Mouse (Mus musculus): ENCODE results near the gene Erp27. TPM values are rescaled to one million over a fixed set of nuclear protein-coding genes. Genes with fewer than 3 reads are reported as not detected.

Gene Erp27
- polyA plus RNA-seq, 1 experiment from 2014 or later = 1.1 TPM

- no peak for TF ChIP-seq CTCF (IDR thresholded peaks at IDR 0.05; ENCODE audit: low read depth)
- H3K9me3 ChIP-seq (ENCODE audit: low read depth, low read length) = no peaks in the 10 kb centered on the region
- no peak overlapping the region for H3K9ac ChIP-seq
- no peaks in the 10 kb centered on the region for H3K27me3 ChIP-seq (ENCODE audit: insufficient read depth, low read length)
- no peaks in the 10 kb centered on the region for H3K36me3 ChIP-seq (ENCODE audit: insufficient read depth)
- WGBS = 55% methylated on average over 5 of the region's 5 CpGs
- ATAC-seq (ENCODE audit: insufficient read depth) = no peak
- no peak overlapping the region for H3K27ac ChIP-seq (ENCODE audit: low read depth)
- H3K4me3 ChIP-seq (ENCODE audit: low read depth, low read length) = no peak overlapping the region
- H3K4me1 ChIP-seq (ENCODE audit: insufficient read depth) = no peaks in the 10 kb centered on the region
- no peak for DNase-seq
- H3K4me2 ChIP-seq = no peak overlapping the region
These were observed 24.3 kb upstream of the Erp27 start for GRCm38 (mm10) chr6:136946241-136946640.

GRCm38 (mm10) chr6:136944511-136944910 is 22.5 kb upstream of the Erp27 start:
- ATAC-seq (ENCODE audit: insufficient read depth) (no peak), DNase-seq (no peak)
- Histone ChIP-seq H3K27me3 (ENCODE audit: insufficient read depth, low read length) (no peaks in the 10 kb centered on the region), H3K4me3 (ENCODE audit: low read depth, low read length) (no peak overlapping the region), H3K4me1 (ENCODE audit: insufficient read depth) (peaks cover 8% of the 10 kb centered on the region; the same call in 1 of the 2 replicates), H3K36me3 (ENCODE audit: insufficient read depth) (no peaks in the 10 kb centered on the region), H3K9ac (no peak overlapping the region), H3K27ac (ENCODE audit: low read depth) (no peak overlapping the region), H3K4me2 (no peak overlapping the region), H3K9me3 (ENCODE audit: low read depth, low read length) (no peaks in the 10 kb centered on the region)
- no peak for TF ChIP-seq CTCF (IDR thresholded peaks at IDR 0.05; ENCODE audit: low read depth)
- WGBS = 56% methylated on average over 8 of the region's 8 CpGs

- Histone ChIP-seq H3K27me3 (ENCODE audit: insufficient read depth, low read length) (no peaks in the 10 kb centered on the region), H3K4me1 (ENCODE audit: insufficient read depth) (peaks cover 8% of the 10 kb centered on the region; the same call in 1 of the 2 replicates), H3K4me3 (ENCODE audit: low read depth, low read length) (no peak overlapping the region), H3K9ac (no peak overlapping the region), H3K27ac (ENCODE audit: low read depth) (no peak overlapping the region), H3K36me3 (ENCODE audit: insufficient read depth) (no peaks in the 10 kb centered on the region), H3K9me3 (ENCODE audit: low read depth, low read length) (no peaks in the 10 kb centered on the region), H3K4me2 (no peak overlapping the region)
- no peak for DNase-seq
- TF ChIP-seq CTCF (IDR thresholded peaks at IDR 0.05; ENCODE audit: low read depth) = no peak
- ATAC-seq (ENCODE audit: insufficient read depth) = no peak
These were observed 21.4 kb upstream of the Erp27 start for GRCm38 (mm10) chr6:136943392-136943791.

GRCm38 (mm10) chr6:136942280-136942679 is 20.3 kb upstream of the Erp27 start:
- Histone ChIP-seq H3K4me3 (ENCODE audit: low read depth, low read length) (no peak overlapping the region), H3K4me1 (ENCODE audit: insufficient read depth) (peaks cover 8% of the 10 kb centered on the region; the same call in 1 of the 2 replicates), H3K27ac (ENCODE audit: low read depth) (no peak overlapping the region), H3K27me3 (ENCODE audit: insufficient read depth, low read length) (no peaks in the 10 kb centered on the region), H3K36me3 (ENCODE audit: insufficient read depth) (no peaks in the 10 kb centered on the region), H3K9me3 (ENCODE audit: low read depth, low read length) (no peaks in the 10 kb centered on the region), H3K4me2 (no peak overlapping the region), H3K9ac (no peak overlapping the region)
- no peak for DNase-seq
- 78% methylated on average over 9 of the region's 9 CpGs for WGBS
- TF ChIP-seq CTCF (IDR thresholded peaks at IDR 0.05; ENCODE audit: low read depth) = no peak
- no peak for ATAC-seq (ENCODE audit: insufficient read depth)

GRCm38 (mm10) chr6:136941051-136942021 is 19.4 kb upstream of the Erp27 start, which contains the start of gene Arhgdib:
Gene Arhgdib, minus strand, starts transcription at chr6:136941899.
- ATAC-seq (ENCODE audit: insufficient read depth) (peak; percentile 45; the same call in 1 of the 2 replicates), DNase-seq (peak; percentile 50)
- no peak for TF ChIP-seq CTCF (IDR thresholded peaks at IDR 0.05; ENCODE audit: low read depth)
- H3K27ac ChIP-seq (ENCODE audit: low read depth) = peak within 1 kb of the TSS; percentile 75
- H3K4me2 ChIP-seq = peak within 1 kb of the TSS; percentile 41
- no peaks in the 10 kb centered on the region for H3K9me3 ChIP-seq (ENCODE audit: low read depth, low read length)
- no peaks in the 10 kb centered on the region for H3K36me3 ChIP-seq (ENCODE audit: insufficient read depth)
- no peak within 1 kb of the TSS for H3K9ac ChIP-seq
- H3K27me3 ChIP-seq (ENCODE audit: insufficient read depth, low read length) = no peaks in the 10 kb centered on the region
- 18% methylated on average over 12 of the region's 12 CpGs for WGBS
- H3K4me3 ChIP-seq (ENCODE audit: low read depth, low read length) = no peak within 1 kb of the TSS; the same call in 1 of the 2 replicates
- peaks cover 8% of the 10 kb centered on the region; the same call in 1 of the 2 replicates for H3K4me1 ChIP-seq (ENCODE audit: insufficient read depth)

- H3K36me3 ChIP-seq (ENCODE audit: insufficient read depth) = no peaks in the 10 kb centered on the region
- no peak for TF ChIP-seq CTCF (IDR thresholded peaks at IDR 0.05; ENCODE audit: low read depth)
- no peaks in the 10 kb centered on the region for H3K27me3 ChIP-seq (ENCODE audit: insufficient read depth, low read length)
- peak; percentile 6; the same call in 1 of the 2 replicates for ATAC-seq (ENCODE audit: insufficient read depth)
- H3K4me1 ChIP-seq (ENCODE audit: insufficient read depth) = peaks cover 8% of the 10 kb centered on the region; the same call in 1 of the 2 replicates
- no peak overlapping the region for H3K9ac ChIP-seq
- peak overlapping the region; percentile 33 for H3K4me2 ChIP-seq
- peak overlapping the region; percentile 75 for H3K27ac ChIP-seq (ENCODE audit: low read depth)
- no peak for DNase-seq
- no peaks in the 10 kb centered on the region for H3K9me3 ChIP-seq (ENCODE audit: low read depth, low read length)
- no peak overlapping the region; the same call in 1 of the 2 replicates for H3K4me3 ChIP-seq (ENCODE audit: low read depth, low read length)
- 72% methylated on average over 11 of the region's 11 CpGs for WGBS
These were observed 18.4 kb upstream of the Erp27 start for GRCm38 (mm10) chr6:136940188-136940960.
